Mouse (Mus musculus) hematopoietic multipotent progenitor cell, adult 10-12 weeks (in vitro differentiated cells): ENCODE measurements around the gene Pisd. TPM values are rescaled to one million over a fixed set of nuclear protein-coding genes. Genes with fewer than 3 reads are reported as not detected.

Source experiments
- polyA plus RNA-seq: library from polyadenylated mRNA; stranded (reverse); fragments of >175 nt; gene quantifications from 2 replicates; pipeline ENCODE4 v1.2.3, GENCODE M21; 2012; ENCODE audit warnings: low replicate concordance

Gene Pisd
- polyA plus RNA-seq: 16.0 and 27.8 TPM in 2 replicates

DNA sequence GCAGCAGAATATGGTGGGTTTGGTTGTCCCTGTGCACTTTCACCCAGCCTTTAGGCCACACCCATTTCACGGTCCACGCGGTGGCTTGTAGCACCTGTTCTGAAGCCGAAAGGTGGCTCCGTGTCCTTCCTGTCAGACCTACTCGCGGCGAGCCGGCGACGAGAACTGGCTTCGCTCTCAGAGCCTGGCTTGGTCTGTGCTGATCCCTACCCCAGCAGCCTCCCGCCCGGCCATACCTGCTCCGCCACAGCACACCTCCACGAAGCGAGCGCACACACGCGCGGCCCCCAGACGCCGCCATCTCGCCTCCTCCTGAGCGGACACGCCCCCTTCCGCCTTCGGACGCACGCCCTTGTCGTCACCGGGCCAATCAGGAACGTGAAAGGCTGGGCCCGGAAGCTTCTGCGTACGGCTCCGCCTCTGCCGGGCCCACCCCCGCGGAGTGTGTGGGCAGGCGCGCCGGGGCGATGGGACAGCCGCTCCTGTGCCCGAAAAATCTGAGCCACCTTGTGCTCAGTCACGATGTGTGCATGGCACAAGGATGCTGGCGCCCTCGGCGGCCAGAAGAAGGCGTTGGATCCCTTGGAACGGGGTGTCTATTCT lies at the start of gene Pisd:
Gene Pisd, minus strand, starts transcription at position 334 of the 603 bp plus-strand sequence.

DNA sequence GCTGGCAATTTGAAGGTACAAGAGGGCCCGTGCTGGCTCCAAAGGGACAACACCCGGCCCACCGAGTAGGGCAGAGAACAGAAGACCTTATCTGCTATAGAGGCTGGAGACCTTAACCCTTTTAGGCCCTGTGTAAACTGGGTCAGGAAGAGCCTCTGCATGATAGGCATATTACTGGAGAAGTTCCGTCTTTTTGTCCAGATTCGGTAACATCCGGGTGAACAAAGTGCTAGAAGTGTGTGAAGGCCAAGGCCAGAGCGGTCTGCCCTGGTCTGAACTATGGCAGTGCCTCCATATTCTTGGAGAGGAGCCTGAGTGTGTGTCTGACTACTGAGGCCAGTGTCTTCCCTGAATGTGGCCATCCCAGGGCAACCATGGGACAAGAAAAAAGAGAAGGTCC lies 41.6 kb upstream of the Pisd start, which contains the start of gene Gm20671:
Gene Gm20671, minus strand, starts transcription at position 101 of the 400 bp plus-strand sequence.

Other genes starting within 250 kb of the Pisd start
- 0.31 and 0.45 TPM in 2 replicates for gene Yes1, start 174.5 kb downstream of the Pisd start, polyA plus RNA-seq
- gene Gm20671, start 41.5 kb upstream of the Pisd start, polyA plus RNA-seq: 1.7 and 17.7 TPM in 2 replicates
- 37.5 and 76.1 TPM in 2 replicates for gene Prr14l, start 68.6 kb upstream of the Pisd start, polyA plus RNA-seq
- gene Depdc5, start 78.1 kb upstream of the Pisd start, polyA plus RNA-seq: 1.9 and 5.7 TPM in 2 replicates
- gene Ywhah, start 233.2 kb upstream of the Pisd start, polyA plus RNA-seq: 50.2 and 99.1 TPM in 2 replicates